Mouse (Mus musculus) brain, embryonic 14.5 days (tissue): ENCODE data around the gene Myo1d.

Experiments used
- CTCF ChIP-seq: fragments of 200-500 bp; IDR thresholded peaks from 2 replicates; pipeline ENCODE4 v1.5.1; 2012; ENCODE audit warnings: inconsistent platforms, mild to moderate bottlenecking, moderate library complexity, borderline replicate concordance; ENCODE audit not compliant: insufficient read depth, insufficient read length; ENCODE audit errors: extremely low read depth
- POLR2A ChIP-seq: fragments of 200-500 bp; IDR thresholded peaks from 2 replicates; pipeline ENCODE4 v1.6.1; 2012; ENCODE audit warnings: mild to moderate bottlenecking, inconsistent platforms, borderline replicate concordance; ENCODE audit not compliant: poor library complexity, insufficient read depth, insufficient read length, severe bottlenecking; ENCODE audit errors: extremely low read depth

DNA sequence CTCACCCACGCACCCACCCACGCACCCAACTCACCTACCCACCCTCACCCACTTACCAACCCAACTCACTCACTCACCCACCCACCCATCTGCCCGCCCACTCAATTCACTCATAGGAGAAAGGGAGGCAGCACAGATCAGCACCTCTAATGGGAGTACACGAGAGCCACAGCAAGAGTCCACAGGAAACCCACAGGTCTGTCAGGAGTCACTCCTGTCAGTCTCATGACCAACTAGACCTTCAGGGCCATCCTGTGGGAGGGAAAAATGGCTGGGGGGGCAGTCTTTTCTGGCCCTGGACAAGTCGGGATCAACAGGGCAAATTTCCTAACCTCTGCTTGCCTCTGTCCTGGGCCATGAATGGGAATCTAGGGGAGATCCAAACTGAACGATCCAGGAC is 272.0 kb downstream of the Myo1d start:
- TF ChIP-seq CTCF (no peak), POLR2A (no peak)
